Mouse (Mus musculus) thymus, adult 2 months (tissue): ENCODE results near the gene Pdk2.

ENCODE experiments used
- CTCF ChIP-seq: fragments of 200-500 bp; IDR thresholded peaks from 2 replicates; pipeline ENCODE4 v1.5.1; 2012; ENCODE audit warnings: mild to moderate bottlenecking, control low read depth, low read length, moderate library complexity, borderline replicate concordance; ENCODE audit not compliant: control insufficient read depth, poor library complexity, insufficient read depth; ENCODE audit errors: extremely low read depth
- POLR2A ChIP-seq: fragments of 200-500 bp; IDR thresholded peaks from 2 replicates; pipeline ENCODE4 v1.6.1; 2012; ENCODE audit warnings: mild to moderate bottlenecking, low read length, control low read depth, moderate library complexity; ENCODE audit not compliant: control insufficient read depth, poor library complexity, insufficient read depth; ENCODE audit errors: extremely low read depth

DNA sequence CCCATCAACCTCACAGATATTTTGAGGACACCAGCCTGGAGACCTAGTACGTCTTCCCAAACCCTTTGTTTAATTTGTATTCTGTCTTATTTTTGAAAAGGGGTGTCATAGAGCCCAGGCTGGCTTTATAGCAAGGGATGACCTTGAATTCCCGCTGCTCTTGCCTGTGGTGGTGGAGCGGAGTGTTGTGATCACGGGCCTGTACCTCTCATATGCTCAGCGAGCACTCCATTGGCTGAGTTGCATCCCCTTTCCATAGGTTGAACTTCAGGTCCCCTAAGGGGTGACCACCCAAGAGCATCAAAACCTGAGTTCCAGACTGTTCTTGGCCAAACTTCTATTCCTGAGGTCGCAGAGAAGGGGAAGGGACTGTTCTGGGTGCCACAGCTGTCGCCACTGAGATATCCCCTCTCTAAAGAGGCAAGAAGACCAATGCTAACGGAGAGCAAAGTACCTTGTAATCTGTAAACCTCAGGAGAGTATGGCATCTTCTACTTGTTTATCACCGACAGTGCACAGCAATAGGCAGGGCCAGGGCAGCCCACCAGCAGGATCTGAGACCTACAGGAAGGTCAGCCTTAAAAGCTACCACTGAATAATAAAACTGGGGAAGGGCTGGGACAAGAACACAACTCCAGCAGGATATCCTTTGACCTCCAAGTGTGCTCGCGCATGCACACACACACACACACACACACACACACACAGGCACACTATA is 61.5 kb downstream of the Pdk2 start:
- TF ChIP-seq CTCF (no peak), POLR2A (no peak)
